Mouse (Mus musculus): ENCODE measurements at regions not wholly inside any gene's neighbourhood (a gene's known extent, or its start where the extent isn't known, plus 50 kb on each side); places are given as distances from the start of the nearest gene placed in this dataset.
"Not testable (repeated sequence)": the region's sequence is repeated elsewhere in the genome, so short reads cannot be mapped to it uniquely, and the experiment has no call there.

DNA sequence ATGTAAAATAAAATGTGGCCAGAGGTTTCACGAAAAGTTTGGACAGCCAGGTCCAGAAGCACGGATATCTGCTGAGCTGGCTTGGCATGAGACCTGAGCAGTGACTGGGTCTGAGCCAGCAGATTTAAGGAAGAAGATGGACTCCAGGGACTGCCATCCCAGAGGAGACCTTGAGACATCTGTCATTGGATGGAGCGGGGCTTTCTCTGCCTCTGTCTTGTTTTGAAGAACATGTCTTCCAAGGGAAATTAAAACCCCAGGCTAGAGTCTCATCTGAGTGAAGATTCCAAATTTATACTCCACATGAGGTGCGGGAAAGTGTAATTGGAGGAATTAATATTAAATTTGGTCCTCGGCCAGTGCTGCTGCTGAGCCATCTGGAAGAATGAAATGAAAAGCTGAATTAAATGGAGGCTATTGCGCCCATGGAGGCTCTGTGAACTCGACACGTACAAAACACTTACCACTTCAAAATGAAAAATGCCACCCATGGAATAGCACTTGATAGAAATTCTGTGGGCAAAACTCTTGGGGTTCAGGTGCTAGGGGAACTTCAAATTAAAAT is 129.8 kb upstream of the Adcy2 start:
- no peaks in the 10 kb centered on the region for H3K4me1 ChIP-seq (ENCODE audit: control insufficient read depth, insufficient read depth, low read length)
- WGBS = 74% methylated on average over 8 of the region's 8 CpGs
- no peak overlapping the region for H3K4me2 ChIP-seq (ENCODE audit: low read depth, low read length)
- ATAC-seq (ENCODE audit: low read depth) = no peak
- no peak overlapping the region for H3K4me3 ChIP-seq (ENCODE audit: low read depth, low read length)
- H3K27ac ChIP-seq (ENCODE audit: low read depth, low read length) = no peak overlapping the region
- no peak overlapping the region for H3K9ac ChIP-seq (replicated peaks; ENCODE audit: low read depth, low read length)
- no peaks in the 10 kb centered on the region for H3K36me3 ChIP-seq (ENCODE audit: control insufficient read depth, insufficient read depth, low read length)
- H3K27me3 ChIP-seq (ENCODE audit: control insufficient read depth, insufficient read depth, low read length) = no peaks in the 10 kb centered on the region
- no peaks in the 10 kb centered on the region for H3K9me3 ChIP-seq (ENCODE audit: control insufficient read depth, low read length)

DNA sequence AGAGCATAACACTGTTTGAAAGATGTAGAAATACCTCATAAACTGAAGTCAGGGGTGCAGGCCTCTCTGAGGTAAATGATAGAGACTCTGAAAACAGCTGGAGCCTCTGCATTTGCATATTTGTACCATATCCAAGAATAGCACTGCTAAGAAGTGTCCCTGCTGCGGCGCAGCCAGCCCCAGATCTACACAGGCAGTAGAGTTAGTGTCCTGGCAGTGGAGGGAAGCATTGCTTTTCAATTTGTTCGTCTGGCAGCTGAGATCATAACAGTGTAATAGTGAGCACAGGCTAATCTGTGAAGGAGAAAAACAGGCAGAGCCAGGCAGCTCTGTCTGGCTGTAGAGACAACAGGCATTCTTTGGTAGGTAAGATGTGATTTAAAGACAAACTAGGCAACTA is 128.2 kb upstream of the Adcy2 start:
- Histone ChIP-seq H3K4me1 (ENCODE audit: control insufficient read depth, insufficient read depth, low read length) (no peaks in the 10 kb centered on the region), H3K9ac (replicated peaks; ENCODE audit: low read depth, low read length) (no peak overlapping the region), H3K9me3 (ENCODE audit: control insufficient read depth, low read length) (no peaks in the 10 kb centered on the region), H3K4me3 (ENCODE audit: low read depth, low read length) (no peak overlapping the region), H3K36me3 (ENCODE audit: control insufficient read depth, insufficient read depth, low read length) (no peaks in the 10 kb centered on the region), H3K27ac (ENCODE audit: low read depth, low read length) (no peak overlapping the region), H3K27me3 (ENCODE audit: control insufficient read depth, insufficient read depth, low read length) (no peaks in the 10 kb centered on the region), H3K4me2 (ENCODE audit: low read depth, low read length) (no peak overlapping the region)
- ATAC-seq (ENCODE audit: low read depth) = peak; percentile 41; the same call in 1 of the 2 replicates
- 58% methylated on average over 3 of the region's 3 CpGs for WGBS

DNA sequence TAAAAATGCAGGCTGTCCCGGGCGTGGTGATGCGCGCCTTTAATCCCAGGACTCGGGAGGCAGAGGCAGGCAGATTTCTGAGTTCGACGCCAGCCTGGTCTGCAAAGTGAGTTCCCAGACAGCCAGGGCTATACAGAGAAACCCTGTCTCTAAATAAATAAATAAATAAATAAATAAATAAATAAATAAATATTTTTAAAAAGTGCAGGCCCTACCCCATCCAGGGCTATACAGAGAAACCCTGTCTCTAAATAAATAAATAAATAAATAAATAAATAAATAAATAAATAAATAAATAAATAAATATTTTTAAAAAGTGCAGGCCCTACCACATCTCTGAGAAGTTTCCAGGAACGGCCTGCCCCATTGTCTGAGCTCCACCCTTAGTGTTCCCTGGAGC is 119.4 kb upstream of the Adcy2 start:
- not testable (repeated sequence) for H3K36me3 ChIP-seq (ENCODE audit: control insufficient read depth, insufficient read depth, low read length); H3K4me1 ChIP-seq (ENCODE audit: control insufficient read depth, insufficient read depth, low read length); H3K9ac ChIP-seq (replicated peaks; ENCODE audit: low read depth, low read length); ATAC-seq (ENCODE audit: low read depth); H3K9me3 ChIP-seq (ENCODE audit: control insufficient read depth, low read length); H3K4me2 ChIP-seq (ENCODE audit: low read depth, low read length); H3K27me3 ChIP-seq (ENCODE audit: control insufficient read depth, insufficient read depth, low read length); H3K4me3 ChIP-seq (ENCODE audit: low read depth, low read length); H3K27ac ChIP-seq (ENCODE audit: low read depth, low read length)
- WGBS = 97% methylated on average over 8 of the region's 8 CpGs

DNA sequence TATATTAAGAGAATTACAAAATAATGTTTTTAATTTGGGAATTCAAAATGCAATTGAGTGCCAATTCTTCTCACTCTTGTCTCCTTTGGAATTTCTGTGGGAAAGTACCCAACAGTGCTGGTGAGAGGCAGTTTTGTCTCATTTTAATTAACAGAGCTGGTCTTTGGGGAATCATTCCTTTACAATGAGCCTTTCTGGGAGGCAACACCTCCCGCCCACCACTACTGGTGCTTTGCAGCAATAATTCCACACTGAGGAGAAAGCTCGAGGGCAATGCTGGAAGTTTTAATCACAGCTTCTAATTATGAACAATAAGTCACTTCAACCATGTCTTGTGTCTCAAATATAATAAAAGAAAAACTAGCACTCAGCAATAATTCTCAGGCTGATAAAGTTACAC is 109.8 kb upstream of the Adcy2 start:
- Histone ChIP-seq H3K36me3 (ENCODE audit: control insufficient read depth, insufficient read depth, low read length) (no peaks in the 10 kb centered on the region), H3K27me3 (ENCODE audit: control insufficient read depth, insufficient read depth, low read length) (no peaks in the 10 kb centered on the region), H3K9me3 (ENCODE audit: control insufficient read depth, low read length) (no peaks in the 10 kb centered on the region), H3K4me3 (ENCODE audit: low read depth, low read length) (no peak overlapping the region), H3K27ac (ENCODE audit: low read depth, low read length) (no peak overlapping the region), H3K9ac (replicated peaks; ENCODE audit: low read depth, low read length) (no peak overlapping the region), H3K4me2 (ENCODE audit: low read depth, low read length) (no peak overlapping the region), H3K4me1 (ENCODE audit: control insufficient read depth, insufficient read depth, low read length) (no peaks in the 10 kb centered on the region)
- WGBS = 54% methylated on average over 2 of the region's 2 CpGs
- peak; percentile 58; the same call in 1 of the 2 replicates for ATAC-seq (ENCODE audit: low read depth)

DNA sequence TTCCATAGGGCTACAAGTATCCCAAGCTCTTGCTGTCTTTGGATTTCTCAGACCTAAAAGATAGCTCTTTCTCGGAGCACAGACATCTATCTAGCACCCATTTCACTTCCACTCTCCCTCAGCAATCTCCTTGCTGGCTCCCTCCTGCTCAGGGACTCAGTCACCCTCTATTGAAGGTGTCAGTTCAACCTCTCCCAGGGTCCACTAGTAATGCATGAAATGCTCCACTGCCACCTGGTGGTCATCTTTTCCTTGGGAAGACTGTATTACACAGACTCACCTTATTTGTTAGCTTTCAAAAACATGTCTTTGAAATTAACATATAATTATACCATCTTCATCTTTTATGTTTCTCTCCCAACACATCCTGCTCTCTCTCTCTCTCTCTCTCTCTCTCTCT is 87.3 kb upstream of the Adcy2 start:
- peak; percentile 73; the same call in 1 of the 2 replicates for ATAC-seq (ENCODE audit: low read depth)
- Histone ChIP-seq H3K4me3 (ENCODE audit: low read depth, low read length) (no peak overlapping the region), H3K36me3 (ENCODE audit: control insufficient read depth, insufficient read depth, low read length) (no peaks in the 10 kb centered on the region), H3K9me3 (ENCODE audit: control insufficient read depth, low read length) (no peaks in the 10 kb centered on the region), H3K9ac (replicated peaks; ENCODE audit: low read depth, low read length) (no peak overlapping the region), H3K27me3 (ENCODE audit: control insufficient read depth, insufficient read depth, low read length) (no peaks in the 10 kb centered on the region), H3K4me1 (ENCODE audit: control insufficient read depth, insufficient read depth, low read length) (no peaks in the 10 kb centered on the region), H3K4me2 (ENCODE audit: low read depth, low read length) (no peak overlapping the region), H3K27ac (ENCODE audit: low read depth, low read length) (no peak overlapping the region)
- WGBS = 45% methylated on average over 1 of the region's 1 CpGs

DNA sequence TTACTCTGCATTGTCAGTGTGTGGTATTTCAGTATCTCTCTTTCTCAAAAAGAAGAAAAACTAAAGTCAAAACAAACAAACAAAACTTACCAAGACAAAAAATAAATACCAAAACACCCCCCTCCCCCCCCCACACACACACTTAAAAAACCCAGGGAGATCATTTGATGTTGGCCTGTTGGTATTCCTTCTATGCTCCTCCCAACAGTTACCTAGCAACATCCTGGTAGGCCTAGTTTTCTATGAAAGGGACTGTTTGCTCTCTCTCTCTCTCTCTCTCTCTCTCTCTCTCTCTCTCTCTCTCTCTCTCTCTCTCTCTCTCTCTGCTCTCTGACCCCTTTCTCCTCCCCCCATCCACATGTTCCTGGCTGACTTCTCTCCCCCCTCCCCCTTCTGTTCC is 71.0 kb upstream of the Adcy2 start:
- H3K9me3 ChIP-seq (ENCODE audit: control insufficient read depth, low read length) = no peaks in the 10 kb centered on the region
- no peak overlapping the region for H3K9ac ChIP-seq (replicated peaks; ENCODE audit: low read depth, low read length)
- ATAC-seq (ENCODE audit: low read depth) = no peak
- H3K4me3 ChIP-seq (ENCODE audit: low read depth, low read length) = no peak overlapping the region
- no peak overlapping the region for H3K27ac ChIP-seq (ENCODE audit: low read depth, low read length)
- no peak overlapping the region for H3K4me2 ChIP-seq (ENCODE audit: low read depth, low read length)
- H3K4me1 ChIP-seq (ENCODE audit: control insufficient read depth, insufficient read depth, low read length) = no peaks in the 10 kb centered on the region
- no peaks in the 10 kb centered on the region for H3K36me3 ChIP-seq (ENCODE audit: control insufficient read depth, insufficient read depth, low read length)
- no peaks in the 10 kb centered on the region for H3K27me3 ChIP-seq (ENCODE audit: control insufficient read depth, insufficient read depth, low read length)

DNA sequence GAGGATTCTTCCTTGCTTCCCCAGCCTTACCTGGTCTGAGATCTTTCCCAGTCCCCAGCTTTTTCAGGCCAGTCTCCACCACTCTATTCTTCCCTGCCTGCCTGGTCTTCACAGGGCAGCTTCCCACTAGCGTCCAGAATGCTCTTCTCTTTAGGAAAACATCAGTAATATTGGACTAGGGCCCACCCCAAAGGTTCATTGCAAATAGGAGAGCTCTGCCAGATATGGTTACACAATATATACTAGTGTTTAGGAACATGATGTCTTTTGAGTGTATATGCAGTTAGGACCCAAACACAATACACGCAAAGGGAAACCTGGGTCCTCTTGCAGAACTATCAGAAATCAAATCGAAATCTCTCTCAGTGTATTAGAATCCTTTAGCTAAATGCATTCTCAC is 70.5 kb upstream of the Adcy2 start:
- Histone ChIP-seq H3K9me3 (ENCODE audit: control insufficient read depth, low read length) (no peaks in the 10 kb centered on the region), H3K9ac (replicated peaks; ENCODE audit: low read depth, low read length) (no peak overlapping the region), H3K4me1 (ENCODE audit: control insufficient read depth, insufficient read depth, low read length) (no peaks in the 10 kb centered on the region), H3K4me2 (ENCODE audit: low read depth, low read length) (no peak overlapping the region), H3K27ac (ENCODE audit: low read depth, low read length) (no peak overlapping the region), H3K36me3 (ENCODE audit: control insufficient read depth, insufficient read depth, low read length) (no peaks in the 10 kb centered on the region), H3K27me3 (ENCODE audit: control insufficient read depth, insufficient read depth, low read length) (no peaks in the 10 kb centered on the region), H3K4me3 (ENCODE audit: low read depth, low read length) (no peak overlapping the region)
- 83% methylated on average over 3 of the region's 3 CpGs for WGBS
- no peak for ATAC-seq (ENCODE audit: low read depth)

DNA sequence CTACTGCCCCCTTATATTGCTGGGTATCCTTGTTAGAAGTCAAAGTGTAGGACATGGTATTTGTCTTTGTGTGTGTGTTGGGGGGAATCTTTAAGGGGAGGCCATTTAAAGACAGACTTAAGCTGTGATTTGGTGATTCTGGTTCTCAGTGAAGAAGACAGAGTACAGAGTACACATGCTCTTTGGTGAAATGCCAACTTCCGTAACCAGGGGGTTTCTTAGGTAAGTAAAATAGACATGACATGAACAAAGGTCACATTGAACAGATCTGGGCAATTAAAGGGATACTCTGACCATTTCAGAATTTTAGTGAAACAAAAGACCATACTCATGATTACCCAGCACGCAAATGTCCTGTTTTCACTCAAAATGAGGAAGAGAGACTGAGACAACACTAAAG is 67.3 kb upstream of the Adcy2 start:
- no peaks in the 10 kb centered on the region for H3K4me1 ChIP-seq (ENCODE audit: control insufficient read depth, insufficient read depth, low read length)
- H3K9me3 ChIP-seq (ENCODE audit: control insufficient read depth, low read length) = no peaks in the 10 kb centered on the region
- WGBS = 82% methylated on average over 2 of the region's 2 CpGs

DNA sequence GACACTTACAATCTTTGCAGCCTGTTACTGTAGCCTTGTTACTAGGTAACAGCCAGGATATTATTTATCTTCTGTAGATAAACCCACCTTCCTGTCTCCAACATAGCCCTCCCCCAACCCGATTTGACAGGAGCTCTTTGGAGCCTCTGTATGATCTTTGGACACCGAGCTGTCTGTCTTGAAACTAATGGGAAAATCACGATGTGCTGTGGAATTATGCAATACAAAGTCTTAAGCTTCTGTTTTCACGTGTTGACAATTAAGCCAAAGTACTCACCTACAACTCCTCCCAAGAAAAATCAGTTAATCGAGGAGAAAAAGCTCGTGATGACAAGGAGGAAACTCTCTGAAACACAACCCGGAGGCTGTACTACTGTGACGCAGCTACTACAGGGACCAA is 65.9 kb upstream of the Adcy2 start:
- WGBS = 89% methylated on average over 8 of the region's 8 CpGs

More for the DNA sequence above, 67.3 kb upstream of the Adcy2 start:
- no peak overlapping the region for H3K4me2 ChIP-seq (ENCODE audit: low read depth, low read length)
- H3K36me3 ChIP-seq (ENCODE audit: control insufficient read depth, insufficient read depth, low read length) = no peaks in the 10 kb centered on the region
- H3K9ac ChIP-seq (replicated peaks; ENCODE audit: low read depth, low read length) = no peak overlapping the region
- no peak for ATAC-seq (ENCODE audit: low read depth)
- H3K27ac ChIP-seq (ENCODE audit: low read depth, low read length) = no peak overlapping the region
- H3K4me3 ChIP-seq (ENCODE audit: low read depth, low read length) = no peak overlapping the region
- no peaks in the 10 kb centered on the region for H3K27me3 ChIP-seq (ENCODE audit: control insufficient read depth, insufficient read depth, low read length)

More for the DNA sequence above, 65.9 kb upstream of the Adcy2 start:
- Histone ChIP-seq H3K27ac (ENCODE audit: low read depth, low read length) (no peak overlapping the region), H3K4me2 (ENCODE audit: low read depth, low read length) (no peak overlapping the region), H3K4me1 (ENCODE audit: control insufficient read depth, insufficient read depth, low read length) (no peaks in the 10 kb centered on the region), H3K4me3 (ENCODE audit: low read depth, low read length) (no peak overlapping the region), H3K9me3 (ENCODE audit: control insufficient read depth, low read length) (no peaks in the 10 kb centered on the region), H3K27me3 (ENCODE audit: control insufficient read depth, insufficient read depth, low read length) (no peaks in the 10 kb centered on the region), H3K36me3 (ENCODE audit: control insufficient read depth, insufficient read depth, low read length) (no peaks in the 10 kb centered on the region), H3K9ac (replicated peaks; ENCODE audit: low read depth, low read length) (no peak overlapping the region)
- no peak for ATAC-seq (ENCODE audit: low read depth)

Data from neural tube, embryonic 14.5 days (tissue).